In the genomic region with DNA sequence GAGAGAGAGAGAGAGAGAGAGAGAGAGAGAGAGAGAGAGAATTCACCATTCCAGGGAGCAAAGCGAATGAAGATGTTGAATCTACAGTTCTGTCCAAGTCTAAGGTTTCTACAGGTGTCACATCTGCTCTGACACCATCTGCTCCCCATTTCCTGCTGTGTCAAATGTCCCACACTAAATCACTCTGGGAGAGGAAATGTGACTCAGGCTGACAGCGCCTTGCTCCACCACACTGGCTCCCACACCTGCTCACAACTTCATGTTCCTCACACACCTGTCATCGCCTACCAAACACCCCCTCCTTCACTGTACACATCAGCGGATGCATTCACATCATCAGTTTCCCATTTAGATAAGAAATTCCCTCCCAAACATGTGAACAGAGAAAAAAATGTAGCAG, we compare ENCODE assay signal across 17 mouse cellular contexts.
DNase-seq lines count a peak whose midpoint lies in the region; ATAC-seq lines count a peak whose summit lies in the region.
"Had no signal": no experiment of that assay in that cellular context is flagged by ENCODE, and none has a peak within 500 bp of the region (broad histone marks: within the 10 kb centered on the region; RNA-seq: fewer than 3 reads in every experiment).

No protein-coding gene starts in this region.

- peaks cover 6% of the 10 kb centered on the region for H3K4me1 ChIP-seq in limb, embryonic 11.5 days (ENCODE audit: control insufficient read depth, insufficient read depth, low read length)
- peaks cover 8% of the 10 kb centered on the region; the same call in 1 of the 2 replicates for H3K4me1 ChIP-seq in forebrain, embryonic 13.5 days

- H3K4me2 ChIP-seq in limb, embryonic 11.5 days (ENCODE audit: low read depth, severe bottlenecking): no peak overlapping the region
- H3K4me2 ChIP-seq in forebrain, embryonic 13.5 days: no peak overlapping the region
- H3K4me2 ChIP-seq: liver, embryonic 11.5 days had no signal

- DNase-seq in kidney, postnatal 10 days: peak; percentile 6
- DNase-seq in kidney, adult 8-10 months: no peak
- DNase-seq in brain, adult 2 months (ENCODE audit: low read depth, low spot score): peak; percentile 46
- DNase-seq in limb, embryonic 11.5 days (ENCODE audit: low spot score): peak; percentile 66
- peak; percentile 33 for DNase-seq in thymus, postnatal 25 days
- no peak for DNase-seq in spleen, postnatal 10 days (ENCODE audit: low spot score in 2 of 2)
- DNase-seq: adrenal gland, postnatal 10 days; cerebellum, postnatal 36 days; heart, postnatal 4 days; kidney, adult 11 months; lung, postnatal 10 days; midbrain, embryonic 14.5 days; right cerebral cortex, postnatal 4 days had no signal

- ATAC-seq in limb, embryonic 11.5 days (ENCODE audit: insufficient number of reproducible peaks, low FRiP score, low TSS enrichment, low read depth): 0 out of 2 replicates have a peak, but pooled peaks have one; percentile 57
- ATAC-seq in forebrain, embryonic 13.5 days: no peak
- ATAC-seq: Patski had no signal

- no peaks in the 10 kb centered on the region for H3K9me3 ChIP-seq in limb, embryonic 11.5 days (ENCODE audit: control insufficient read depth, low read length)
- H3K9me3 ChIP-seq in forebrain, embryonic 13.5 days (replicated peaks): no peaks in the 10 kb centered on the region

- no peak overlapping the region for H3K9ac ChIP-seq in limb, embryonic 11.5 days (ENCODE audit: low read length)
- no peak overlapping the region for H3K9ac ChIP-seq in forebrain, embryonic 13.5 days

- no peak overlapping the region for H3K4me3 ChIP-seq in limb, embryonic 11.5 days (ENCODE audit: low read depth, low read length)
- H3K4me3 ChIP-seq in forebrain, embryonic 13.5 days: no peak overlapping the region

- H3K27ac ChIP-seq in limb, embryonic 11.5 days (replicated peaks; ENCODE audit: low read depth, low read length): no peak overlapping the region
- H3K27ac ChIP-seq in forebrain, embryonic 13.5 days: no peak overlapping the region
- H3K27ac ChIP-seq: stomach, postnatal 0 days had no signal

- no peaks in the 10 kb centered on the region for H3K36me3 ChIP-seq in limb, embryonic 11.5 days (ENCODE audit: control insufficient read depth, insufficient read depth, low read length)
- no peaks in the 10 kb centered on the region for H3K36me3 ChIP-seq in forebrain, embryonic 13.5 days (ENCODE audit: poor library complexity, severe bottlenecking)

- 33% methylated on average over 4 of the region's 4 CpGs for WGBS in limb, embryonic 11.5 days
- 77% methylated on average over 4 of the region's 4 CpGs for WGBS in forebrain, embryonic 13.5 days

- H3K27me3 ChIP-seq in limb, embryonic 11.5 days (ENCODE audit: control insufficient read depth, insufficient read depth, low read length): no peaks in the 10 kb centered on the region
- no peaks in the 10 kb centered on the region for H3K27me3 ChIP-seq in forebrain, embryonic 13.5 days
- H3K27me3 ChIP-seq: Patski had no signal

Comparison
In these comparisons a context has a peak if more than half of its experiments do, and no peak if none do; other contexts are left out.
1. DNase-seq: peak in kidney, postnatal 10 days (single experiment), brain, adult 2 months (single experiment), limb, embryonic 11.5 days (single experiment) and thymus, postnatal 25 days (single experiment); none in kidney, adult 8-10 months (0 of 2) and spleen, postnatal 10 days (0 of 2).